Mouse (Mus musculus) limb, embryonic 11.5 days (tissue): ENCODE measurements around the gene Neurl4. TPM values are rescaled to one million over a fixed set of nuclear protein-coding genes. Genes with fewer than 3 reads are reported as not detected.

Experiments used
- ATAC-seq: fragments of 200-750 bp; cut with Nextera tagmentation; 2 replicates; pipeline ENCODE4 v1.8.0; 2017; ENCODE audit warnings: low read depth; ENCODE audit not compliant: insufficient number of reproducible peaks, low FRiP score, low TSS enrichment
- DNase-seq: peaks from one replicate; pipeline ENCODE4 v3.0.0-alpha.2; 2015; ENCODE audit warnings: low spot score
- H3K27ac ChIP-seq: fragments of 300-500 bp; sonication (generic); replicated peaks from 2 replicates; pipeline ENCODE4 v1.5.1; 2014; ENCODE audit warnings: low read depth, mild to moderate bottlenecking, low read length
- H3K27me3 ChIP-seq: fragments of 300-500 bp; sonication (generic); 2 replicates; pipeline ENCODE4 v1.6.1; 2014; ENCODE audit warnings: mild to moderate bottlenecking, low read length, mixed read lengths; ENCODE audit not compliant: control insufficient read depth, insufficient read depth
- H3K36me3 ChIP-seq: fragments of 300-500 bp; sonication (generic); 2 replicates; pipeline ENCODE4 v1.6.1; 2014; ENCODE audit warnings: mild to moderate bottlenecking, low read length, moderate library complexity, mixed read lengths; ENCODE audit not compliant: control insufficient read depth, insufficient read depth
- H3K4me1 ChIP-seq: fragments of 300-500 bp; sonication (generic); 2 replicates; pipeline ENCODE4 v1.6.1; 2014; ENCODE audit warnings: low read length, mixed read lengths; ENCODE audit not compliant: control insufficient read depth, insufficient read depth
- H3K4me2 ChIP-seq: fragments of 300-500 bp; sonication (generic); 2 replicates; pipeline ENCODE4 v1.6.1; 2014; ENCODE audit warnings: low read depth, mild to moderate bottlenecking, moderate library complexity; ENCODE audit not compliant: severe bottlenecking
- H3K4me3 ChIP-seq: fragments of 300-500 bp; sonication (generic); 2 replicates; pipeline ENCODE4 v1.5.1; 2014; ENCODE audit warnings: low read depth, low read length
- H3K9ac ChIP-seq: fragments of 300-500 bp; sonication (generic); 2 replicates; pipeline ENCODE4 v1.6.1; 2014; ENCODE audit warnings: mild to moderate bottlenecking, low read length
- H3K9me3 ChIP-seq: fragments of 300-500 bp; sonication (generic); 2 replicates; pipeline ENCODE4 v1.6.1; 2016; ENCODE audit warnings: low read length; ENCODE audit not compliant: control insufficient read depth
- WGBS: fragments of 180-500 bp; shearing (Covaris S2); extraction: QIAGEN DNeasy Blood & Tissue Kit; methylation state at CpG from one replicate; pipeline ENCODE4 v1.1.7; 2014; 5-methylcytosine and 5-hydroxymethylcytosine counted together
- polyA plus RNA-seq: library from polyadenylated mRNA; unstranded; fragments of >200 nt; fragmentation: Nextera tagmentation; extraction: Ambion mirVana; gene quantifications from 2 replicates; pipeline ENCODE4 v1.2.1, GENCODE M21; 2014

The Neurl4 gene
- polyA plus RNA-seq, 1 experiment from 2014 or later, result 15.5 TPM

DNA sequence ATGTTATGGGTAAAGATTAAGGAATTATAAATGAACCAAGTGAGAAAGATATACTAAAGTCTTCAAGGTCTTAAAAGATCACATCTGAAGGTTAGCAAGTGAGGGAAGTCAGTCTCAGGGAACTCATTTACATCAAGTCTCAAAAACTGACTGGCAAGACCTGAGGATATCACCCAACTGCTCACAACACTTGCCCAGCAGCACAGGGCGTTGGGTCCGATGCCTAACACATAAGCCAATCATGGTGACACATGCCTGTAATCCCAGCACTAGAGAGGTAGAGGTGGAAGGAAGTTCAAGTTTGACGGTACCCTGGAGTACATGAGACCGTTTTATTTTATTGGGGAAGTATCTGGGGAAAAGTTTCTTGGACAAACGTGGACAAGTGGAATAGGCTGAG, 17.2 kb downstream of the Neurl4 start:
- no peaks in the 10 kb centered on the region for H3K9me3 ChIP-seq
- no peak overlapping the region for H3K4me3 ChIP-seq
- H3K27ac ChIP-seq, result no peak overlapping the region
- ATAC-seq (no peak), DNase-seq (no peak)
- peaks cover 25% of the 10 kb centered on the region for H3K36me3 ChIP-seq
- WGBS, result 81% methylated on average over 5 of the region's 5 CpGs
- no peak overlapping the region for H3K9ac ChIP-seq
- H3K4me2 ChIP-seq, result no peak overlapping the region
- peaks cover 18% of the 10 kb centered on the region for H3K4me1 ChIP-seq
- H3K27me3 ChIP-seq, result no peaks in the 10 kb centered on the region

DNA sequence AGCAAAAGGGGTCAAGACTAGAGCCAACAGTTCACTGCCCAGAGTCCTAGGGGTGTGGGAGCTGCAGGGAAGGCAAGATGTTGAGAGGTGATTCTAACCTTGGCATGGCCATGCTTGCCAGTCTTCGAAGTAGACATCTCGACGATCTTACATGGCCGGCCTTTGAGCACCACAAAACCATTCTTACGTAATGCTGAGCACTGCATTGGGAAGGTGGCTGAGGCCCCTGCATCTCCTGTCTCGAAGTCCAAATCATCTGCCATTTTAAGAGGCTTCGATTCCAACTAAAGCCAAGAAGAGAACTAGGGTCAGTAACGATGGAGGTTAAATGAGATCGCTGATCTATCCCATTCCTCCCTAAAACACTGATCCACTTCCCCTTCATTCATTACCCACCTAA, 18.2 kb downstream of the Neurl4 start:
- DNase-seq (no peak), ATAC-seq (no peak)
- H3K27ac ChIP-seq, result no peak overlapping the region

DNA sequence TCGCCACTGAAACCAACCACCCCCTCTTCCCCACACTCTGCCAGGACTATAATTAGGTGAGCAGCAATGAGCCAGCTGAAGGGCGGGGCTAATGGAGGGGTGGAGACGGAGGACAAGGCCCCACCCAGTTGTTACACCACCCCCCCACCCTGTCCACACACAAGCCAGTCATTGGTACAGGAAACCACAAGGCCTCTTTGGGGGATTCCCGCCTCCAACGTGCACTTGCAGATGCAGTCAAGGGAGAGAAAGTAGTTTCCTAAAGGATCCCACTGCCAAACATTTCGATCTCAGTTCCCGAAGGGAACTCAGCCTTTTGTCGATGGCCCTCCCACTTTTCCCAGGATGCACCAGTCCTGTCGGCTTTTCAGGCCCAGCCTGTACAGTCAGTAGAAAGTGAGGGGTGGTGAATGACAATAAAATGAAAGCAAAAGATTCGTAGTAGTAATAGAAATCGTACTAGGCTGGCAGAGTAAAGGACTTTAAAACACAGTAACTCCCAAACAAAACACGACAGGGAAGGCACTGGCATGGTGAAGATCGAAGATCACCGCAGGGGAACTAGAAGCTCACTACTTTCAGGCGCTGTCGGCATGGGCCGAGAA, 18.9 kb downstream of the Neurl4 start:
- H3K9ac ChIP-seq, result peak overlapping the region; percentile 93
- DNase-seq (peak; percentile 74), ATAC-seq (no peak)
- H3K27ac ChIP-seq, result peak overlapping the region; percentile 93
- H3K27me3 ChIP-seq, result no peaks in the 10 kb centered on the region
- H3K9me3 ChIP-seq, result no peaks in the 10 kb centered on the region
- peaks cover 12% of the 10 kb centered on the region for H3K4me1 ChIP-seq
- H3K4me2 ChIP-seq, result peak overlapping the region; percentile 93
- WGBS, result under 1% methylated on average over 17 of the region's 17 CpGs
- peak overlapping the region; percentile 96 for H3K4me3 ChIP-seq
- peaks cover 24% of the 10 kb centered on the region for H3K36me3 ChIP-seq

More for the DNA sequence above, 18.2 kb downstream of the Neurl4 start:
- no peak overlapping the region for H3K9ac ChIP-seq
- no peaks in the 10 kb centered on the region for H3K9me3 ChIP-seq
- peak overlapping the region; percentile 93 for H3K4me2 ChIP-seq
- H3K4me3 ChIP-seq, result peak overlapping the region; percentile 96; the same call in 1 of the 2 replicates
- H3K27me3 ChIP-seq, result no peaks in the 10 kb centered on the region
- peaks cover 24% of the 10 kb centered on the region for H3K36me3 ChIP-seq
- H3K4me1 ChIP-seq, result peaks cover 14% of the 10 kb centered on the region
- 81% methylated on average over 9 of the region's 9 CpGs for WGBS

DNA sequence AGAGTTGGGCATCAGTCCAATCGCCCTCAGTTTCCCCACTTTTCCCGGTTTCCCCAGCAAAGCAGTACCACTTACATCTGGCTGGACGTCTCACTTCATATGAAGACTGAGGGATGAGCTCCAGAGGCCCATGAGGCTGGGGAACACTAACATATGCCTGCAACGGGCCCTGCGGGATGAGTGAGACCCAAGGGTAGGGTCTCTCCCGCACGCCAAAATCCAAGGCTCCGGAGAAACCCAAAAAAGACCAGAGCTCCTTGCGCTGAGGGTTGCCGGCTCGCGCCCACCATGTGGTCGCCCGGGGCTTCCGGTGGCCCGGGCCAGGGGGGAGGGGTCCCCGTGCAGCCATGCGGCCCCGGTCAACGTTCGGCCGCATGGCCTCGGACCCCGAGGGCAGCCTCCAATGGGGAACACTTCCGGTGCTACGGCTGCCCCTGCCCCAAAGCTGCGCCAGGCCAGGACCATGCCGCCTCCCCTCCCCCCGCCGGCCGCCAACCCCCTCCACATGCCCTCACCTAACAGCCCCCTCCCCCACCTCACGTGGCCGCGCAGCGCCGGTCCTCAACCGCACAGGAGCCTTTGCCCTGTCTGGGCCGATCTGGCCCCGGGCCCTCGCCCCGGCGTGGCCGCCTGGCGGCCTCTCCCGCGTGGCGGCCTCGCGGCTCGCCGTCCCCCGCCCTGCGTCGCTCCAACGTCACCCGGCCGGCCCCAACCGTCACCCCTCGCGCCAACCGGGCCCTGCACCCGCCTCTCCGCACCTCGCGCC, 19.6 kb downstream of the Neurl4 start:
- H3K27ac ChIP-seq, result peak overlapping the region; percentile 93
- H3K4me2 ChIP-seq, result peak overlapping the region; percentile 93
- H3K9me3 ChIP-seq, result no peaks in the 10 kb centered on the region
- H3K27me3 ChIP-seq, result no peaks in the 10 kb centered on the region
- 0% methylated on average over 55 of the region's 65 CpGs for WGBS
- DNase-seq (peak; percentile 71), ATAC-seq (peak; percentile 18; the same call in 1 of the 2 replicates)
- peaks cover 24% of the 10 kb centered on the region for H3K36me3 ChIP-seq
- H3K4me1 ChIP-seq, result peaks cover 6% of the 10 kb centered on the region
- H3K9ac ChIP-seq, result peak overlapping the region; percentile 93
- peak overlapping the region; percentile 96 for H3K4me3 ChIP-seq

DNA sequence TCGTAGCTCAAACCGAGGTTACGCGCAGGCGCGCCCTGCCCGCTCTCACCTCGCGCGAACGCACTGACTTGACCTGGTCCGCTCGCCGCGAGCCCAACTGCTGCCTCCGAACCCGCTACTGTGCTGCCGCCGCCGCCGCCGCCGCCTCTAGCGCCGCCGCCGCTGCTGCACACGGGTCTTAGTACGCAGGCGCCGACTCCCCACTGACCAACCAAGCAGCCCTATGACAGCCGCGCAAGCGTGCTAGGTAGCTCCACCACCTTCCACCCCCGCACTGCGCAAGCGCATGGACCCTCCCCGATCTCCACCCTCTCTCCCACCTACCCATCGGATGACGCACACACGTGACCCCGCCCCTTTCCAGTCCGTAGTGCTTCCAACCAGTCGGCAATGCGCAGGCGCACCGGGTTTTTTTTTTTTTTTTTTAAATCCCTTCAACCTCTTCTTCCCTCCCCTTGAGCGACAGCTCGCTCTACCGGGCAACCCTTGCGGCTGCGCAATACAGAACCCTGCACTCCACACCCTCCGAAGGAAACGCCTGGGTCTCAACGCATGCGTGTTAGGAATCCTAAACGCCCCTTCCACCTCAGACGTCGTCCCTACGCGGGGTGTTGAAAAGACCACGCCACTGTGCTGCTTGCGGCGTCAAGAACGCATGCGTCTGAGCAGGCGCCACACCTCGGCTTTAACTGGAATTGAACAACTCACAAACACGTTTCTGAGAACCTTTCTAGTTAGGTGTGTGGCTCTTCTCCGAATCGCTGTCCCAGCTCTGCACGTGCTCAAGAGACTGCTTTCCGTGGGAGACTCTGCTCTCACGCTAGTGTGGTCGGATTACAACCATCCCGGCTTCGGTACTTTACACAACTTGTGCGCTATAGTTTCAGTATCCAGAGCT, 20.5 kb downstream of the Neurl4 start, which contains the start of gene Eif5a:
TSS of gene Eif5a (minus strand) at position 845 of the 898 bp plus-strand sequence.
- Histone ChIP-seq H3K4me2 (peak within 1 kb of the TSS; percentile 93), H3K9me3 (no peaks in the 10 kb centered on the region), H3K27ac (peak within 1 kb of the TSS; percentile 96), H3K27me3 (no peaks in the 10 kb centered on the region), H3K36me3 (peaks cover 17% of the 10 kb centered on the region), H3K9ac (peak within 1 kb of the TSS; percentile 93), H3K4me1 (peaks cover 5% of the 10 kb centered on the region), H3K4me3 (peak within 1 kb of the TSS; percentile 96)
- DNase-seq (peak; percentile 100), ATAC-seq (peak; percentile 96)
- under 1% methylated on average over 78 of the region's 78 CpGs for whole genome bisulfite sequencing

DNA sequence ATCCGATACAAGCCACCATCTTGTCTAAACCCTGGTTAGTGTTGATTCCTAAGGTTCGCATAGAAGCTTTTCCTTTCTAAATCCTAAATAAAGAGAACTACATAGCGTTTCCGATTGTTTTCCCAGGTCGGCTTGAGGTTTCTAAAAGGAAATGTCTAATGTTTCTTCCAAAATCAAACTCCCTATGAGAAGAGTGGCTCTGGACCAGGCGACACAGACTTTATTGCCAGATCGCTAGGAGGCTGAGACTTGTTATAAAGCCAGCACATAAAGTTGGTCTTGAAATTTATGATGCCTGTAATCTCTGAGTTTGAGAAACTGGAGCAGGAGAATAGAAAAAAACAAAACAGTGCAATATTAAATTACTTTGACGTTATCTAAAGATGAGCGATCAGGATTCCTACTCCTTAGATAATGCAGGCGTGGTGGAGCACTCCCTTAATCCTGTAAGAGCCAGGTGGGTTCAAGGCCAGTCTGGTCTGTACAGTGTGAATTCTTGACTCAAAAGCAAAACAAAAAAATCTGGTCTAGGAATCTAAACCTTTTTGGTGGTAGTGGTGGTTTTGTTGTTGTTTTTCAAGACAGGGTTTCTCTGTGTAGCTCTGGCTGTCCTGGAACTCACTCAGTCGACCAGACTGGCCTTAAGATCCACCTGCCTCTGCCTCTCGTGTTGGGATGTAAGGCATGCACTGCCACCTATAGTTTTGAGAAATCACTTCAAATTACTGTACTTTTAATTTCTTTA, 21.3 kb downstream of the Neurl4 start:
- WGBS, result 5% methylated on average over 12 of the region's 12 CpGs
- ATAC-seq, result no peak
- Histone ChIP-seq H3K4me1 (peaks cover 5% of the 10 kb centered on the region), H3K27me3 (no peaks in the 10 kb centered on the region), H3K4me3 (peak overlapping the region; percentile 96), H3K36me3 (peaks cover 13% of the 10 kb centered on the region), H3K9ac (peak overlapping the region; percentile 82), H3K4me2 (peak overlapping the region; percentile 67), H3K27ac (peak overlapping the region; percentile 96), H3K9me3 (no peaks in the 10 kb centered on the region)
- DNase-seq, result no peak

DNA sequence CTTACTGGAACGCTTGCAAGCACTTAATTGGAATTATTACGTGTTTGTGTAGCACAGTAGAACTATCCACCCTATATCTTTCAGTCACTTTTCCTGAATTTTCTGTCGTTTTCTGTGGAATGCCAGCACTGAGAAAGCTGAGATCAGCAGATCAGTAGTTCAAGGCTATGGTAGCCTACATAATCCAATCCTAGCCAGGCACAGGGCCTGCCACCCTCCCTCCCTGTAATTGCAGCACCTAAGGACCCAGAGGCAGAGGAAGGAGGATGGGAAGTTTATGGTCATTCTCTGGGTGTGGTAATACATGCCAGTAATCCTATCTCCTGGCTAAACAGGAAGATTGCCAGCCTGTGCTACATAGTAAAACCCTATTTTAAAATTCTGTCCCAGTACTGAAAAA, 21.9 kb downstream of the Neurl4 start:
- no peak overlapping the region for H3K4me2 ChIP-seq
- no peak for ATAC-seq
- H3K4me3 ChIP-seq, result no peak overlapping the region

More for the DNA sequence above, 21.9 kb downstream of the Neurl4 start:
- Histone ChIP-seq H3K27me3 (no peaks in the 10 kb centered on the region), H3K9ac (no peak overlapping the region), H3K4me1 (peaks cover 5% of the 10 kb centered on the region), H3K36me3 (peaks cover 8% of the 10 kb centered on the region; the same call in 1 of the 2 replicates), H3K27ac (no peak overlapping the region), H3K9me3 (no peaks in the 10 kb centered on the region)
- WGBS, result 69% methylated on average over 3 of the region's 3 CpGs
- no peak for DNase-seq
